Mouse (Mus musculus): ENCODE measurements around the gene Gm49661.

Gene Gm49661

DNA sequence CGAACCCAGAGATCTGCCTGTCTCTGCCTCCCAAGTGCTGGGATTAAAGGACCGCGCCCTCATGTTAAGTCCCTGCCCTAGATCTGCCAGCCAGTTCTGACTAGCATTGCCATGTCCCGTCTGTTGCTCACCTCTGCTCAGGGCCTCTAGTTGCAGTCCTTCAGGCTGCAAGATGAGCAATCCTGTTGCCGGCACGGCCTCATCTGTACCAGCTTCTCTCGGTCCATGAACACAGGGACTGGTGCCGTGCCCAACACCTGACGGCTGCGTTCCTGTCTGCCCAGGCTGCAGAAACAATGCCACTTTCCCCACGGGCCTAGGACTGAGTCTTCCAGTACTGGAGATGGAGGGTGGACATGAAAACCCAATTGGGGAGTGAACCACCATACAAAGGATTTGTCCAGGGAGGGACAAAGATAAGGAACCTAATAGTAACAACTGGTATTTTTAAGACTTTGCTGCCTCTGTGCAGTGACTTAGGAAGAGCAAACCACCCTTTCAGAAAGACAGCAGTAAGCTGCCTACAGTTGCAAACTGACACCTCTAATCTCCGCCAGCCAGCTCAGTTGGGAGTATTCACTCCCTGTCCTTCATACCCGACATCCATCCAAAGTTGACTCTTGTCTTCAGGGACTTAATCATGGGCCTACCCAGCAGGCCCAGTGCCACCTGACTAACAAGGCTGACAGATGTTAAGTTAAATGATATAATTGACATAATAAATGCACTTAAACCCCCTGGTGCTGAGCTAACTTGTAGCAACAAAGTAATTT lies 1.5 kb downstream of the Gm49661 start:
- no peak for DNase-seq (ENCODE audit: low read depth, low spot score)

DNA sequence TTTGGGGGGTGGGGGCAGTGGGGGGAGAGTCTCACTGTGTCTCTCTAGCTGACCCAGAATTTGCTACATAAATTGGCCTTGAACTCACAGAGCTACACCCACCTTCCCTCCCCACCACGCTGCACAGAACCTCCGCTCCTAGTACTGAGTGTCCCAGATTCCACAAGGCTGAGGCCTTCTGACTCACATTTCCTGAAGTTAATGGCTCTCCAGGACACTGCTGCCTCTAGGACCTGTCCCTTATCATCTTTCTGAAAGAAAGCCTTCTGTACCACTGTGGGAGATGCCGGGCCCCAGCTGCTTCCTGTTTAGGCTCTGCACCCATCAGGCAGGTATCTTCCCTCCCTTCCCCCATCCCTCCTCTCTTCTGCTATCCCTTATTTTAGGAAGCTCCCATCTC lies 2.6 kb downstream of the Gm49661 start:
- DNase-seq (ENCODE audit: low read depth, low spot score), result peak; percentile 26

DNA sequence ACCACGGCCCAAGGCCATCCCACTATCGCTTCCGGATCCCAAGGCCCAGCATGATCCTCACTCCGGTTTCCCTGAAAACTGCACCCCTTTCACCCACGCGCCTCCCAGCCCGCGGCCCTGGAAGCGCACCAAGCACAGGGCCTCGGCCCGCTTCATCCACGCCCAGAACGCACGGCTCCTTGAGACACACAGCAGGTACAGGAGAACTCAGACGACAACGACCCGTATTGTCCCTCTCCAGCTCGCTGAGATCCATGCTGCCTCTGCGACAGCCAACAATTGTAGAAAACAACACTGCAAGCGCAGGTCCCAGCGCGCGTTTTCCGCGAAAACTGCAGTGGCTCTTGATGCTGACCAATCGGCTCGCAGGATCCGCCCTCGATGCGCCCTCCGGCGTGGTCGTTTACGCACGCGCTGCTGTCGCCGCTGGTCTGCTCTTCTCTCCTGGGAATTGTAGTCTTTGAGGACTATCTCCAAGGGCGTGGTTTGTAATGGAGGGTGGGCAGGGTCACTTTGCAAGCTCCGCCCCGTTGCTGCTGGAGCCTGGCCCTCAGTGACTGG lies 3.4 kb downstream of the Gm49661 start:
- peak; percentile 96 for DNase-seq (ENCODE audit: low read depth, low spot score)

GRCm38 (mm10) chr8:84963952-84964351 lies 5.3 kb downstream of the Gm49661 start:
- DNase-seq (ENCODE audit: low read depth, low spot score), result peak; percentile 25

- DNase-seq (ENCODE audit: low read depth, low spot score), result no peak
These were observed 9.4 kb downstream of the Gm49661 start for GRCm38 (mm10) chr8:84959811-84960210.

DNA sequence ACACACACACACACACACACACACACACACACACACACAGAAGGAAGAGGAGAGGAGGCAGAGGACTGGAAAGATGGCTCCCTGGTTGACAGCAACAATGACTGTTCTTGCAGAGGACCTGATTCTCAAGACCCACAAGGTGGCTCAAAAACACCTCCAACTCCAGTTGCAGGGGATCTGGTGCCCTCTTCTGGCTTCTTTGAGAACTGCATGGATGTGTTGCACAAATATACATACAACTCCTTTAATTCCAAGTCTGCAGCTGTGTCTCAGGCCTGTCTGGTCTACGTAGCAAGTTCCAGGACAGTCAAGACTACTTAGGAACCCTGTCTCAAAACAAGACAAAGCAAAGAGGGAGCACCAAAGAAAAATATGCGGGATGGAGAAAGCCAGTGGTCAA lies 12.5 kb downstream of the Gm49661 start:
- peak; percentile 82 for DNase-seq (ENCODE audit: low read depth, low spot score)

- peak; percentile 48 for DNase-seq (ENCODE audit: low read depth, low spot score)
These were observed 16.5 kb downstream of the Gm49661 start for GRCm38 (mm10) chr8:84952612-84953255.

GRCm38 (mm10) chr8:84949753-84950152 lies 19.5 kb downstream of the Gm49661 start:
- no peak for DNase-seq (ENCODE audit: low read depth, low spot score)

GRCm38 (mm10) chr8:84947241-84947545 lies 22.0 kb downstream of the Gm49661 start:
- DNase-seq (ENCODE audit: low read depth, low spot score), result peak; percentile 67

DNA sequence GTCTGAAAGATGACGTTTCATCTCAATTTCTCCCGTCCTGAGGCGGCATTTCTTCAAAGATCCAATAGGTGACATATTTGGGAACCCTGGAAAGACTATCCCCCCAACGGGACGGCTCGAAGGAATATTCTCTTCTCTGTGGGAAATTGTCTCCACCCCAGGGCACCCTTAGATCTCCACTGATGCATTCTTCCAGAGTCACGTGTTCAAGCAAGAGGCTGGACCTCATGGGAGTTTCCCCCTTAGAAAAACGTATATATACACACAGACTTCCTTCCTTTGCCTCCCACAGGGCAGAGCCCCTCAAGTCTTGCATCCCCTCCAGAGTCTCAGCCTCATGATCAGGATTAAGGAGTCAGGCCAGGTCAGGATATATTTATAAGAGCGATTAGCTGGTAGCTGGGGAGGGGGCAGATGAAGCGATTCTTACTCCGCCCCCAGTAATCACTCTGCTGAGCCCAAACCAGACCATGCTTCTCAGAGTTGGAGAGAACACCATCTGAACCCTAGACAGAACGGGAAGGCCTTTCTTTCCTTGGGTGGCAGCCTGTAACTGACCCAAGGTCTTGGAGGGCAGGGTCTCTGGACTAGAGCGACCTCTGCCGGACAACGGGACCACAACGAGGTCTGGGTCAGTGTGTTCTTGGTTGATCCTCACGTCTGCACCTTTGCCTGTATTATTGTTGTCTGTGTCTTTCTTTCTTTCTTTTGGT lies 22.5 kb downstream of the Gm49661 start, which contains the start of gene Rtbdn:
TSS of gene Rtbdn (plus strand) at position 464 of the 713 bp plus-strand sequence.
- DNase-seq (ENCODE audit: low read depth, low spot score), result no peak

- peak; percentile 43 for DNase-seq (ENCODE audit: low read depth, low spot score)
These were observed 23.4 kb downstream of the Gm49661 start for GRCm38 (mm10) chr8:84945633-84946527.

- DNase-seq (ENCODE audit: low read depth, low spot score), result no peak
These were observed 24.0 kb downstream of the Gm49661 start for GRCm38 (mm10) chr8:84945235-84945632.

GRCm38 (mm10) chr8:84944478-84945160 lies 24.6 kb downstream of the Gm49661 start:
- DNase-seq (ENCODE audit: low read depth, low spot score), result peak; percentile 61

GRCm38 (mm10) chr8:84943699-84944098 lies 25.5 kb downstream of the Gm49661 start:
- no peak for DNase-seq (ENCODE audit: low read depth, low spot score)

- no peak for DNase-seq (ENCODE audit: low read depth, low spot score)
These were observed 31.4 kb downstream of the Gm49661 start for GRCm38 (mm10) chr8:84937620-84938485.

DNA sequence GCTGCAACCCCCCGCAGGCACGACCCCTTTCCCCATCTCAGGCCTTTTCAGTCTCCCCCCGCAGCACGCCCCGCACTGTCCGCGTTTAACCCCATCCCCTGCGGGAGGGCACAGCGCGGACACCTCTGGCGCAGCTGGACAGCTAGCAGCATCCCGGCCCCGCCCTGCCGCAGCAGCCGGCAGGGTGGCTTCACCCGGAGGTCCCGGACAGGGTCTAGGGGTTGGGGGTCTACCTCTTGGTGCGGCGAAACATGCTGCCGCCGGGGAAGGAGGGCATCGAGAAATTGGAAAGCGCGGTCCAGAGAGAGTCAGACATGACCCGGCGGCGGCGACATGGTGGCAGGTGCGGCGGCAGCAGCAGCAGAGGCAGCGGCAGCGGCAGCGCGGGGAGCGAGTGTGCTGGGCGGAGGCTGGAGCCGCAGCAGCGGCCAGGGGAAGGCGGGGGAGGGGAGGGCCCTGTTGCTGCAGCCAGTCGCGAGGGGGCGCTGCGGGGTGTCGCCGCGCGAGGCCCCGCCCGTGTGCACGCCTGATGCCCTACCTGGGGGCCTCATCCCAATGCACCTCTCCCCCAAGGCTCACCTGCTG lies 32.2 kb downstream of the Gm49661 start, which contains the start of gene Mast1:
TSS of gene Mast1 (minus strand) at position 398 of the 585 bp plus-strand sequence.
- DNase-seq (ENCODE audit: low read depth, low spot score), result peak; percentile 84

- DNase-seq (ENCODE audit: low read depth, low spot score), result no peak
These were observed 32.9 kb downstream of the Gm49661 start for GRCm38 (mm10) chr8:84936041-84936961.

GRCm38 (mm10) chr8:84935489-84935888 lies 33.7 kb downstream of the Gm49661 start:
- no peak for DNase-seq (ENCODE audit: low read depth, low spot score)
